Mouse (Mus musculus) thymus, adult 2 months (tissue): Measurements from ENCODE around the gene Braf. TPM values are rescaled to one million over a fixed set of nuclear protein-coding genes. Genes with fewer than 3 reads are reported as not detected.
A peak's percentile ranks its signal among the peaks of the same experiment; 100 is the strongest.

Experiments used
- DNase-seq: peaks from one replicate; pipeline ENCODE4 v3.0.0; 2021
- H3K27ac ChIP-seq: fragments of 200-500 bp; 2 replicates; pipeline ENCODE4 v1.5.1; 2012; ENCODE audit warnings: low read length, control low read depth; ENCODE audit not compliant: control insufficient read depth, insufficient read depth
- H3K27me3 ChIP-seq: fragments of 200-500 bp; 2 replicates; pipeline ENCODE4 v1.6.1; 2012; ENCODE audit warnings: mild to moderate bottlenecking, low read length, moderate library complexity, mixed read lengths; ENCODE audit not compliant: control insufficient read depth, insufficient read depth
- H3K36me3 ChIP-seq: fragments of 200-500 bp; 2 replicates; pipeline ENCODE4 v1.6.1; 2012; ENCODE audit warnings: mild to moderate bottlenecking, low read length, moderate library complexity; ENCODE audit not compliant: control insufficient read depth, insufficient read depth
- H3K4me1 ChIP-seq: fragments of 200-500 bp; replicated peaks from 2 replicates; pipeline ENCODE4 v1.6.1; 2012; ENCODE audit warnings: low read length; ENCODE audit not compliant: control insufficient read depth, insufficient read depth
- H3K4me3 ChIP-seq: fragments of 200-500 bp; 2 replicates; pipeline ENCODE4 v1.5.1; 2012; ENCODE audit warnings: mild to moderate bottlenecking, low read length, control low read depth, moderate library complexity; ENCODE audit not compliant: control insufficient read depth, insufficient read depth
- CTCF ChIP-seq: fragments of 200-500 bp; IDR thresholded peaks from 2 replicates; pipeline ENCODE4 v1.5.1; 2012; ENCODE audit warnings: mild to moderate bottlenecking, control low read depth, low read length, moderate library complexity, borderline replicate concordance; ENCODE audit not compliant: control insufficient read depth, poor library complexity, insufficient read depth; ENCODE audit errors: extremely low read depth
- POLR2A ChIP-seq: fragments of 200-500 bp; IDR thresholded peaks from 2 replicates; pipeline ENCODE4 v1.6.1; 2012; ENCODE audit warnings: mild to moderate bottlenecking, low read length, control low read depth, moderate library complexity; ENCODE audit not compliant: control insufficient read depth, poor library complexity, insufficient read depth; ENCODE audit errors: extremely low read depth
- WGBS: fragments of 180-500 bp; shearing (Covaris S2); methylation state at CpG from one replicate; pipeline ENCODE4 v1.1.7; 2018; 5-methylcytosine and 5-hydroxymethylcytosine counted together
- polyA plus RNA-seq: library from polyadenylated mRNA; depleted of rRNA; stranded (reverse); fragments of >200 nt; gene quantifications from 2 replicates; pipeline ENCODE4 v1.2.3, GENCODE M21; 2012

Gene Braf
- polyA plus RNA-seq, 1 experiment, result 15.5 TPM

DNA sequence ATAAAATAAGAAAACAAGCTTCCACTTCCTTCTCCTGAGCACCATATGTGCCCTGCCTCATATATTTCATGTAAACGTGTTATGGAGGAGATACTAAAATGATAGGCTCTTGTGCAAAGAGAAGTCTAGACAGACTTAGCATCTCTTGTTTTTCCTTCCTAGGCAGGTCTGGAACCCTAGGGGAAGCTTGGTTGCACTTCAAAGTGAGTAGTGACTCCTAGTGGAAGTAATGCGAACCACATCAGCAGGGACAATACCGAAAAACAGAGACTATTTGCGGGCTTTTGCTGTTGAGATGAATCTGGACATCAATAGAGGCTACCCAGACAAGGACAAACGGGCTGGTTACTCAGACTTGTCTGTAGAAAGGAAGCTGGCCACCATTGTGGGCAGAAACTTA lies 157.7 kb downstream of the Braf start:
- no peak overlapping the region for H3K27ac ChIP-seq
- TF ChIP-seq CTCF, result no peak
- no peak for TF ChIP-seq POLR2A
- DNase-seq, result peak; percentile 28
- 16% methylated on average over 5 of the region's 5 CpGs for WGBS
- H3K27me3 ChIP-seq, result no peaks in the 10 kb centered on the region
- H3K4me1 ChIP-seq, result no peaks in the 10 kb centered on the region
- no peak overlapping the region for H3K4me3 ChIP-seq
- H3K36me3 ChIP-seq, result no peaks in the 10 kb centered on the region

GRCm38 (mm10) chr6:39562166-39563015 lies 162.9 kb downstream of the Braf start:
- Histone ChIP-seq H3K4me1 (peaks cover 7% of the 10 kb centered on the region; the same call in 1 of the 2 replicates), H3K27ac (no peak overlapping the region), H3K36me3 (no peaks in the 10 kb centered on the region), H3K4me3 (no peak overlapping the region), H3K27me3 (peaks cover 4% of the 10 kb centered on the region)
- TF ChIP-seq POLR2A (no peak), CTCF (no peak)
- WGBS, result 28% methylated on average over 23 of the region's 23 CpGs
- DNase-seq, result peak; percentile 78

DNA sequence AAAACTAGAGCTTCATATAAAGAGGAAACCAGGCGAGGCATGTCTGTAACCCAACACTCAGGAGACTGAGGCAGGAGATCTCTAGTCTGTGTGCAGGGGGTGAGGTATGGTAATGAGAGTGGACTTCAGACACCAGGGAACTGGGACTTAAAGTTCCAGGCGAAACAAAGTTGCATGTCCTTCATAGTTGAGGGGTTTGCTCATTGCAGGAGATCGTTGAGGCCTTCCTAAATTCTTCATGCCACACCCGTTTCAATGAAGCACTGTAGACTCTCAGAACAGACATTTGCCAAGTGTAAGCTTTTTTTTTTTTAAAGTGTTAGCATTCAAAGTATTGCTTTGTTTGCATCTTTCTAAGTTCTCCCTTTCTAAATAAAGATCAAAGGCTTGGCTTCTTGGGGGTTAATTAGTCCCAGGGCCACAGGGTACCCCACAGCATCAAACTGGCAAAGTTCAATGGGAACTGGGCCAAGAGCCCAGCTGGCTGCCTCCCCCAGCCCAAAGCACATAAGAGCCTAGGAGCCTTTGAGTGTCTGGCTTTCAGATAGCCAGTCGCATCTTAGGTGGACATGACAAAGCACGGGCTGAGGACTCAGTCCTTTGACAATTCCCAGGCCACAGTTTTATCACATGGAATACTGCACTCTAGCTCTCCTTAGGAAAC lies 165.9 kb downstream of the Braf start:
- Histone ChIP-seq H3K4me1 (peaks cover 7% of the 10 kb centered on the region; the same call in 1 of the 2 replicates), H3K4me3 (no peak overlapping the region), H3K27ac (no peak overlapping the region), H3K36me3 (no peaks in the 10 kb centered on the region), H3K27me3 (peaks cover 13% of the 10 kb centered on the region)
- 89% methylated on average over 6 of the region's 6 CpGs for WGBS
- DNase-seq, result no peak
- TF ChIP-seq POLR2A (no peak), CTCF (no peak)

GRCm38 (mm10) chr6:39557723-39558261 lies 167.5 kb downstream of the Braf start, which contains the start of gene Dennd2a:
Dennd2a (minus strand) TSS chr6:39557867.
- H3K27me3 ChIP-seq, result peaks cover 13% of the 10 kb centered on the region
- TF ChIP-seq CTCF (no peak), POLR2A (no peak)
- WGBS, result 7% methylated on average over 50 of the region's 50 CpGs
- no peaks in the 10 kb centered on the region for H3K36me3 ChIP-seq
- H3K4me1 ChIP-seq, result peaks cover 7% of the 10 kb centered on the region; the same call in 1 of the 2 replicates
- H3K4me3 ChIP-seq, result peak within 1 kb of the TSS; percentile 39
- no peak within 1 kb of the TSS for H3K27ac ChIP-seq
- peak; percentile 30 for DNase-seq

DNA sequence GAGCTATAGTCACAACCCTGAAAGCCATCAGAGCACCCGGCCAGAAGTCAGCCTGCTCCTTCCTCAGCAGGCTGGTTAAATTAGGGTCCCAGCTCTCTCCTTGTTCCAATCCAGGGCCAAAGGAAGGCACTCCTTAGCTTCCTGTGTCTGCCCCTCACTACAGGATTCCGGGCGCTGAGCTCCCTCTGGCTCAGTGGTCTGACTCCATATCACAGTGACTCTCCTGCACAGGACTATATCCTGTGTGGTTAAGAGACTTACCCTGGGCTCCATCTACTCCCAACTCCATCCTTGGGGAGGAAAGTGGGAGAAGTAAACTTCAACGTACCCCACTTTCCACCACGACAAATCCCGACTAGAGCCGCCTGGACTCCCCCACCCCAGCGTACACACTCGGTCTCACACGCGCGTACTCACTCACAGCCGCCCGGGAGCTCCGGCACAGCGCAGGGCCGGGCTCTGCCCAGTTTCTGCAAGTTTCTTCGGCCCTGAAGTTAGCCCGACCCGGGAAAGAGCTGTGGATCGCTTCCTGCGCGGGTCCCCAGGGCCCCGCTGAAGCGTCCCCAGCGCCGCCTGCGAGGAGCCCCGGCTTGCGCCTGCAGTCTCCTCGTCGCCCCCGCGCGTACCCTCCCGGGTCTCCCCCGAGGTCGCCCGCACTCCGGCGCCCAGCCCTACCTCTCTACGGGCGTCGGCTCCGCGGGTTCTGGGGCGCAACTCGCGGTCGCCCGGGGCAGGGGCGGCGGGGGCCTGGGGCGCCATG lies 168.2 kb downstream of the Braf start:
- TF ChIP-seq POLR2A (no peak), CTCF (no peak)
- 3% methylated on average over 54 of the region's 54 CpGs for WGBS
- peak overlapping the region; percentile 16 for H3K4me3 ChIP-seq
- H3K4me1 ChIP-seq, result peaks cover 7% of the 10 kb centered on the region; the same call in 1 of the 2 replicates
- H3K27me3 ChIP-seq, result peaks cover 13% of the 10 kb centered on the region
- peak; percentile 18 for DNase-seq
- H3K27ac ChIP-seq, result no peak overlapping the region
- H3K36me3 ChIP-seq, result no peaks in the 10 kb centered on the region

- H3K27ac ChIP-seq, result no peak overlapping the region
- peaks cover 7% of the 10 kb centered on the region; the same call in 1 of the 2 replicates for H3K4me1 ChIP-seq
- WGBS, result 92% methylated on average over 2 of the region's 2 CpGs
- no peaks in the 10 kb centered on the region for H3K36me3 ChIP-seq
- no peak for TF ChIP-seq CTCF
- no peak overlapping the region for H3K4me3 ChIP-seq
- peaks cover 13% of the 10 kb centered on the region for H3K27me3 ChIP-seq
- DNase-seq, result no peak
Observed at GRCm38 (mm10) chr6:39555648-39555945, 169.7 kb downstream of the Braf start.
